Mouse (Mus musculus): ENCODE results near the gene Bard1. TPM values are rescaled to one million over a fixed set of nuclear protein-coding genes. Genes with fewer than 3 reads are reported as not detected.

Bard1 gene
- polyA plus RNA-seq, 1 experiment from 2014 or later, result 2.5 TPM

GRCm38 (mm10) chr1:71052252-71052651 is 50.7 kb downstream of the Bard1 start:
- Histone ChIP-seq H3K27ac (replicated peaks) (no peak overlapping the region), H3K9ac (no peak overlapping the region), H3K4me3 (replicated peaks) (no peak overlapping the region), H3K27me3 (no peaks in the 10 kb centered on the region), H3K36me3 (replicated peaks) (peaks cover 56% of the 10 kb centered on the region), H3K9me3 (replicated peaks) (no peaks in the 10 kb centered on the region), H3K4me1 (replicated peaks) (no peaks in the 10 kb centered on the region), H3K4me2 (no peak overlapping the region)
- peak; percentile 22; the same call in 1 of the 2 replicates for ATAC-seq (ENCODE audit: insufficient read depth)
- WGBS (ENCODE audit: insufficient replicate concordance), result 47% methylated on average over 3 of the region's 3 CpGs

- Histone ChIP-seq H3K9me3 (replicated peaks) (no peaks in the 10 kb centered on the region), H3K36me3 (replicated peaks) (peaks cover 46% of the 10 kb centered on the region), H3K27ac (replicated peaks) (no peak overlapping the region), H3K4me1 (replicated peaks) (no peaks in the 10 kb centered on the region), H3K4me3 (replicated peaks) (no peak overlapping the region), H3K27me3 (no peaks in the 10 kb centered on the region), H3K9ac (no peak overlapping the region), H3K4me2 (no peak overlapping the region)
- 33% methylated on average over 2 of the region's 2 CpGs for WGBS (ENCODE audit: insufficient replicate concordance)
- ATAC-seq (ENCODE audit: insufficient read depth), result no peak; the same call in 1 of the 2 replicates
These were observed 57.8 kb downstream of the Bard1 start for GRCm38 (mm10) chr1:71045141-71045540.

DNA sequence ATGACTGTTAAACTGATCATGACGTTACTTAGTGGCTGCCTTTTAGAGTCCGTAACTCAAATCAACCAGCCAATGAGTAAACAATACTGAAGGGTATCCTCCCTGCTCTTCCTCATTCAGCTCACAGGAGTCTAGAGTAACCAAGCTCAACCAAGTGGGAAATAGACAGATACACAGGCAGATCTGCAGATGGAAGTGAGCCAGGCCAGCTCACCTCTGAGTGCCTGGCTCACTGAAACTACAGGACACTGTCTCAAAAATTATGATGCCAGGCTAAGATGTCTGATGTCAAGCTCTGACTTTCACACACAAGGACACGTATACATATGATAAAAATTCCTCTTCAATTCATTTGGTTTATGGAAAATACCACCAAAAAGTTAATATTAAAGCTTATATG is 59.0 kb downstream of the Bard1 start:
- no peak overlapping the region for H3K4me3 ChIP-seq (replicated peaks)
- no peaks in the 10 kb centered on the region for H3K4me1 ChIP-seq (replicated peaks)
- no peak for ATAC-seq (ENCODE audit: insufficient read depth)
- peaks cover 49% of the 10 kb centered on the region for H3K36me3 ChIP-seq (replicated peaks)
- 82% methylated on average over 3 of the region's 3 CpGs for WGBS (ENCODE audit: insufficient replicate concordance)
- no peaks in the 10 kb centered on the region for H3K9me3 ChIP-seq (replicated peaks)
- no peak overlapping the region for H3K9ac ChIP-seq
- no peaks in the 10 kb centered on the region for H3K27me3 ChIP-seq
- no peak overlapping the region for H3K27ac ChIP-seq (replicated peaks)
- no peak overlapping the region for H3K4me2 ChIP-seq

DNA sequence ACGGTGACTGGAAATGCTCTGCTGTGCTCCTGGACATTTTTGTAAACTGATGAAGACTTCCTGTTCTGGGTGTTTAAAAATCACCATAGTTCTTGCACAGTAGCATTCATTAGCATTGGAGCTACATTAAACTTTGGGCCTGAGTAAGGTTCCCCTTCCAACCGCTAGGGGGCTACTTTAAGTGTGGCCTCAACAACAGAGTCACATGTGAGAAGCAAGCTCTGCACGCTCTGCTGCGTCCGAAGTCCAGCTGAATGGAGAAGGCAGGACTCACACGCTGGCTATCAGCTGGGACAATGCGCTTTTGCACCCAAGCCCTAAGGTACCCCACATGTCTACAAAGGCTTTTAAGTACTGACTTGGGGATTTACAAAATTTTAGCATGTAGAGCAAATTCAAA is 65.9 kb downstream of the Bard1 start:
- ATAC-seq (ENCODE audit: insufficient read depth), result no peak
- no peak overlapping the region for H3K27ac ChIP-seq (replicated peaks)
- H3K27me3 ChIP-seq, result no peaks in the 10 kb centered on the region
- no peaks in the 10 kb centered on the region for H3K9me3 ChIP-seq (replicated peaks)
- 68% methylated on average over 7 of the region's 7 CpGs for WGBS (ENCODE audit: insufficient replicate concordance)
- H3K4me3 ChIP-seq (replicated peaks), result no peak overlapping the region
- no peak overlapping the region for H3K4me2 ChIP-seq
- H3K9ac ChIP-seq, result no peak overlapping the region
- no peaks in the 10 kb centered on the region for H3K4me1 ChIP-seq (replicated peaks)
- H3K36me3 ChIP-seq (replicated peaks), result peaks cover 51% of the 10 kb centered on the region

- Histone ChIP-seq H3K27me3 (no peaks in the 10 kb centered on the region), H3K4me2 (no peak overlapping the region), H3K9me3 (replicated peaks) (no peaks in the 10 kb centered on the region), H3K36me3 (replicated peaks) (peaks cover 59% of the 10 kb centered on the region), H3K4me3 (replicated peaks) (no peak overlapping the region), H3K27ac (replicated peaks) (no peak overlapping the region), H3K9ac (no peak overlapping the region), H3K4me1 (replicated peaks) (no peaks in the 10 kb centered on the region)
- WGBS (ENCODE audit: insufficient replicate concordance), result 67% methylated on average over 1 of the region's 1 CpGs
- ATAC-seq (ENCODE audit: insufficient read depth), result no peak
These were observed 67.4 kb downstream of the Bard1 start for GRCm38 (mm10) chr1:71035565-71035964.

GRCm38 (mm10) chr1:71022766-71023165 is 80.2 kb downstream of the Bard1 start:
- H3K36me3 ChIP-seq (replicated peaks), result peaks cover 17% of the 10 kb centered on the region
- H3K27me3 ChIP-seq, result no peaks in the 10 kb centered on the region
- no peak overlapping the region for H3K4me3 ChIP-seq (replicated peaks)
- no peaks in the 10 kb centered on the region for H3K4me1 ChIP-seq (replicated peaks)
- H3K9ac ChIP-seq, result no peak overlapping the region
- no peak for ATAC-seq (ENCODE audit: insufficient read depth)
- no peak overlapping the region for H3K4me2 ChIP-seq
- no peak overlapping the region for H3K27ac ChIP-seq (replicated peaks)
- H3K9me3 ChIP-seq (replicated peaks), result no peaks in the 10 kb centered on the region
- 27% methylated on average over 5 of the region's 5 CpGs for WGBS (ENCODE audit: insufficient replicate concordance)

DNA sequence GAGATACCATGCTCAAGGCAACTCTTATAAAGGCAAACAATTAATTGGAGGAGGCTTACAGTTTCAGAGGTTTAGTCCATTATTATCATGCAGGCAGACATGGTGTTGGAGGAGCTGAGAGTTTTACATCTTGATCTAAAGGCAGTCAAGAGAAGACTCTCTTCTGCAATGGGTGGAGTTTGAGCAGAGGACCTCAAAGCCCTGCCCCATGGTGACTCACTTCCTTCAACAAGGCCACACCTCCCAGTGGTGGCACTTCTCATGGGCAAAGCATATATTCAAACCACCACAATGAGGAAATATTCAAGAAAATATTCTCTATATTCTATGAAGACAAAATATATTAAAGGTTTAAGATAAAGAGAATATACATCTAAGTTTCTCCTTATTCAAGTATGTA is 88.6 kb downstream of the Bard1 start:
- no peaks in the 10 kb centered on the region for H3K4me1 ChIP-seq (replicated peaks)
- no peak overlapping the region for H3K27ac ChIP-seq (replicated peaks)
- H3K36me3 ChIP-seq (replicated peaks), result no peaks in the 10 kb centered on the region
- no peaks in the 10 kb centered on the region for H3K27me3 ChIP-seq
- H3K4me3 ChIP-seq (replicated peaks), result no peak overlapping the region
- no peak overlapping the region for H3K4me2 ChIP-seq
- no peaks in the 10 kb centered on the region for H3K9me3 ChIP-seq (replicated peaks)
- ATAC-seq (ENCODE audit: insufficient read depth), result no peak
- no peak overlapping the region for H3K9ac ChIP-seq

- H3K4me3 ChIP-seq (replicated peaks), result no peak overlapping the region
- H3K27me3 ChIP-seq, result no peaks in the 10 kb centered on the region
- ATAC-seq (ENCODE audit: insufficient read depth), result no peak
- H3K27ac ChIP-seq (replicated peaks), result no peak overlapping the region
- 41% methylated on average over 6 of the region's 6 CpGs for WGBS (ENCODE audit: insufficient replicate concordance)
- no peaks in the 10 kb centered on the region for H3K36me3 ChIP-seq (replicated peaks)
- no peaks in the 10 kb centered on the region for H3K9me3 ChIP-seq (replicated peaks)
- no peak overlapping the region for H3K9ac ChIP-seq
- H3K4me1 ChIP-seq (replicated peaks), result no peaks in the 10 kb centered on the region
- no peak overlapping the region for H3K4me2 ChIP-seq
These were observed 96.9 kb downstream of the Bard1 start for GRCm38 (mm10) chr1:71005998-71006397.

DNA sequence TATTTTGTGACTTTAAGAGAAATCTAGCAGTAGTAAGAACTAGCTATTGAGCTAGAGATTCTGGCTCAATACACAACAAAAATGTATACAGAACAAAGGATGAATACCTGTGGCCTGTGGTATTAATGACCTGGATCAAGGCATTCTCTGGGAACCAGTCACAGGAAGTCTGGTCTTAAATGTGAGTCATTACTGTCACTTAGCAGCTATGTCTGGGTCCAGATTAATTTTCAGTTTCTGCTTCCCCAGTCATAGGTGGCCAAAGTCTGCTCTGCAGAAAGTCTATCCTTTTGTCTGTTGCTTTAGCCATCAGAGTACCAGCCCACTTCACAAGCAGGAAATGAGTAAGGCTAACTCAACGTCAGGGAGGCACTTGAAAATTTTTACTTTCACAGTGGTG is 98.8 kb downstream of the Bard1 start:
- no peak for ATAC-seq (ENCODE audit: insufficient read depth)
- H3K27me3 ChIP-seq, result no peaks in the 10 kb centered on the region
- H3K4me2 ChIP-seq, result no peak overlapping the region
- 13% methylated on average over 1 of the region's 1 CpGs for WGBS (ENCODE audit: insufficient replicate concordance)
- no peak overlapping the region for H3K9ac ChIP-seq
- no peaks in the 10 kb centered on the region for H3K36me3 ChIP-seq (replicated peaks)
- no peaks in the 10 kb centered on the region for H3K9me3 ChIP-seq (replicated peaks)
- no peak overlapping the region for H3K27ac ChIP-seq (replicated peaks)
- no peak overlapping the region for H3K4me3 ChIP-seq (replicated peaks)
- H3K4me1 ChIP-seq (replicated peaks), result no peaks in the 10 kb centered on the region

- H3K4me2 ChIP-seq, result no peak overlapping the region
- H3K36me3 ChIP-seq (replicated peaks), result no peaks in the 10 kb centered on the region
- no peaks in the 10 kb centered on the region for H3K9me3 ChIP-seq (replicated peaks)
- H3K4me3 ChIP-seq (replicated peaks), result no peak overlapping the region
- ATAC-seq (ENCODE audit: insufficient read depth), result no peak
- 10% methylated on average over 1 of the region's 1 CpGs for WGBS (ENCODE audit: insufficient replicate concordance)
- no peaks in the 10 kb centered on the region for H3K4me1 ChIP-seq (replicated peaks)
- no peaks in the 10 kb centered on the region for H3K27me3 ChIP-seq
- no peak overlapping the region for H3K9ac ChIP-seq
- H3K27ac ChIP-seq (replicated peaks), result no peak overlapping the region
These were observed 99.2 kb downstream of the Bard1 start for GRCm38 (mm10) chr1:71003741-71004140.

- no peak for ATAC-seq (ENCODE audit: insufficient read depth)
- Histone ChIP-seq H3K4me3 (replicated peaks) (no peak overlapping the region), H3K4me2 (no peak overlapping the region), H3K36me3 (replicated peaks) (no peaks in the 10 kb centered on the region), H3K27ac (replicated peaks) (no peak overlapping the region), H3K9me3 (replicated peaks) (no peaks in the 10 kb centered on the region), H3K27me3 (no peaks in the 10 kb centered on the region), H3K9ac (no peak overlapping the region), H3K4me1 (replicated peaks) (no peaks in the 10 kb centered on the region)
- 58% methylated on average over 10 of the region's 10 CpGs for WGBS (ENCODE audit: insufficient replicate concordance)
These were observed 105.5 kb downstream of the Bard1 start for GRCm38 (mm10) chr1:70997377-70997993.

DNA sequence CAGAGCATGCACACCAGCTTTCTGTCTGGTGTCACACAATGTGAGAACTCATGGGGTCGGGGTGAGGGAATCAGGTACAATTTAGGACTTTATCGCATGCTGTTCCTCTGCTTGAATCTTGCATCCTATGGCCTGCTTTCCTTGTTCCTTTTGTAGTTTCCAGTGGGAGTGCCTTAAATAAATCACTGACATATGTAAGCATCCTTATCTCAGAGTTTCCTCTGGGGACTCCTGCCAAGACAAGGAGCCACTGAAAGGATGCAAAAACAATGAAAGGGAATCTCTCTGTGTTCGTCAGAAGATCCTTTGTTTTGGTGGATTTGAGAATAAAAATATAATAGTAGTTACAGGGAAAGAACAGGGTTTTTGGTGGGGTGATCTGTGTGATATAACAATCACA is 106.2 kb downstream of the Bard1 start:
- WGBS (ENCODE audit: insufficient replicate concordance), result 57% methylated on average over 3 of the region's 3 CpGs
- Histone ChIP-seq H3K4me1 (replicated peaks) (no peaks in the 10 kb centered on the region), H3K4me3 (replicated peaks) (no peak overlapping the region), H3K9me3 (replicated peaks) (no peaks in the 10 kb centered on the region), H3K4me2 (no peak overlapping the region), H3K27ac (replicated peaks) (no peak overlapping the region), H3K9ac (no peak overlapping the region), H3K27me3 (no peaks in the 10 kb centered on the region), H3K36me3 (replicated peaks) (no peaks in the 10 kb centered on the region)
- no peak for ATAC-seq (ENCODE audit: insufficient read depth)

All from liver, embryonic 15.5 days (tissue).